16 mouse cellular contexts compared by ENCODE assay signal in the genomic region with DNA sequence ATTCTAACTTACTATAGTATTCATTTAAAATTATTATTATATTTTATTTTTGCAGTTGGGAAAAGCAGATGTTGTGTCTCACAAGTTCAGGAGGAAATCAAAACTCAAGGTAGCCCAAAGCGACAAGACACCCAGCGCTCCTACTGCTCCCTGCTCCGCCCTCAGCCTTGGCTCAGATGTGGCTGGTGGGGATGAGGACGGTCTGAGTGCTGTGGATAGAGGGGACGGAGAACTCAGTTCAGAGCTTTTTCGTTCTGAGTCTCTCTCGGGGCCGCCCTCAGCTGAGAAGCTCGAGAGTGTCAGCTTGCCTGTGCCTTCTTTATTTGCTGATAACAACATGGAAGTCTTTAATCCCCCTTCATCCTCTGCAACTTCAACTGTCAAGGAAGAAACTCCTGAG.
"Had no signal": no experiment of that assay in that cellular context is flagged by ENCODE, and none has a peak within 500 bp of the region (broad histone marks: within the 10 kb centered on the region; RNA-seq: fewer than 3 reads in every experiment).

No protein-coding gene starts in this region.

- H3K27me3 ChIP-seq: neural tube, embryonic 13.5 days; neural tube, embryonic 15.5 days; stomach, embryonic 15.5 days had no signal

- H3K4me2 ChIP-seq: neural tube, embryonic 13.5 days; neural tube, embryonic 15.5 days; stomach, embryonic 15.5 days had no signal

- H3K9me3 ChIP-seq: neural tube, embryonic 13.5 days; neural tube, embryonic 15.5 days; stomach, embryonic 15.5 days had no signal

- H3K9ac ChIP-seq: neural tube, embryonic 13.5 days; neural tube, embryonic 15.5 days; stomach, embryonic 15.5 days had no signal

- DNase-seq: retina, postnatal 1 day; right cerebral cortex, adult 18-20 months; right cerebral cortex, postnatal 14 days; right cerebral cortex, postnatal 25 days; right cerebral cortex, postnatal 4 days; spleen, adult 18-20 months; thymus, adult 18-20 months; thymus, adult 2 months; thymus, postnatal 14 days; thymus, postnatal 25 days; thymus, postnatal 36 days; thymus, postnatal 4 days had no signal

- H3K27ac ChIP-seq: neural tube, embryonic 13.5 days; neural tube, embryonic 15.5 days; stomach, embryonic 15.5 days; stomach, postnatal 0 days had no signal

- H3K4me1 ChIP-seq: neural tube, embryonic 13.5 days; neural tube, embryonic 15.5 days; stomach, embryonic 15.5 days had no signal

- H3K4me3 ChIP-seq: neural tube, embryonic 13.5 days; neural tube, embryonic 15.5 days; stomach, embryonic 15.5 days had no signal
